Mouse (Mus musculus): ENCODE data around the gene Zfp189. TPM values are rescaled to one million over a fixed set of nuclear protein-coding genes. Genes with fewer than 3 reads are reported as not detected.

The Zfp189 gene
- total RNA-seq, 4 experiments from 2014 or later: 23.9 to 30.1 (median 28.7) TPM

DNA sequence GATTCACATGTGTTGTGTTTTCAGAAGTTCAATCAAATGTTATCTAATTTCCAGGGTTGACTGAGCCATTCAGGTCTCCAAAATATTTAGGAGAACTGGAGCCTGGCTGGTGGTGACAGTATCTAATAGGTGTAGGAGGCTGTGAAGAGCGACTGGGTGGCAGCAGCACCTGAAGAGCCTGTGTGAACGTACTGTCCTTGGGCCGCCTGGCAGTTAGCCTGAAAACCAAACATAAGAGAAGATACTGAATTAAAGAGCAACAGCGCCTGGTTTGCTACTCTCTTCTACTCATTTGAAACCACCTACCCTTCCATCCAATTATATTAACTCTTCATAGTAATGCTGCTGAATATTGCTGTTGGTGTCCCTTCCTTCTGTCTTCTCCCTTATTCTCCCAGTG lies 15.7 kb downstream of the Zfp189 start:
- DNase-seq (ENCODE audit: low spot score in 2 of 2): no peak

DNA sequence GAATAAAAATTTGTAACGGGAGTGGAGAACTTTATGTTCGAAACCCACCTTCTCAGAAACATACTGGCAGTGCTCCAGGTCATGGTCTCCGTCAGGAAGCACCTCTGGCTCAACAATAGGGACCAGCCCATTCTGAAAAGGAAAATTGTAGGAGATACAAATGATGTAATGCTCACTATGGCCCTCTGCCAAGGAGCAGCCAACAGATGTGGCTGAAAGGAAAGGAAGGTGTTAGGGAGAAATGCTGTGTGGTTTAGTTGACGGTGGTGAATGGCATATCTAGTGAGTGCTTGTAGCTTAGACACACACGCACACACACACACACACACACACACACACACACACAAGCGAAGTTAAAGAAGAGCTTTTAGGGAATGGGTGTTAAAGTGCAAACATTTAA lies 18.7 kb downstream of the Zfp189 start:
- no peak for DNase-seq (ENCODE audit: low spot score in 2 of 2)

DNA sequence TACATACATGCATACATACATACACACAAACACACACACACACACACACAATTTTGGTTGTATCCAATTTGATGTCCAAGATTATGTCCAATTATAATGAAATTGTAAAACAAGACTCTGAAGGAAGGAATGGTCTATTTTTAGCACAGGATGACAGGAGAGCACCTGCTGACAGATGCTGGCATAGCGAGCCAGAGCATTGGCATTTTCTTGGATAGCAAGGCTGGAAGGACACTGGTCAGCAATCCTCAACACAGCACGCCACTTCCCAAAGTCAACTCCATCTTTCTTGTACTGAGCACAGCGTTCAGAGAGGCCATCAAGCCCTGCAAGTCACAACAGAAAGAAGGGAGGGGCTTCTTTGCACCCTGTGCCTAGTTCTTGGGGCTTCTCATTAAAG lies 20.0 kb downstream of the Zfp189 start:
- DNase-seq (ENCODE audit: low spot score in 2 of 2): no peak

DNA sequence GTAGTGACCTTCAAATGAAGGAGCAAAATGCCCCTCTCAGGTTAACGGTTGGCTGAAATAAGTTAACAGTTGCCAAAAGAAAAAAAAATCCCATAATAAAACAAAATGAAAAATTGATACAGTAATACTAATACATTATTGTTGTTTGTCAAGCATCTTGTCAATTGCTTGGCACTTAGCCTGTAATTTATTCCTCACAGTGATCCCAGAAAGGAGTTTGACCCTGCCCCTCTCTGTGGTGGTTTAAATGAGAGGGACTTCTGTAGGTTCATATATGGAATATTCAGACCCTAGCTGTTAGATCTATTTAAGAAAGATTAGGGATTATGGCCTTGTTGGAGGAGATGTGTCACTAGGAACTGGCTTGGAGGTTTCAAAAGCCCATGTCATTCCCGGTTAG lies 25.1 kb downstream of the Zfp189 start:
- DNase-seq (ENCODE audit: low spot score in 2 of 2): no peak

DNA sequence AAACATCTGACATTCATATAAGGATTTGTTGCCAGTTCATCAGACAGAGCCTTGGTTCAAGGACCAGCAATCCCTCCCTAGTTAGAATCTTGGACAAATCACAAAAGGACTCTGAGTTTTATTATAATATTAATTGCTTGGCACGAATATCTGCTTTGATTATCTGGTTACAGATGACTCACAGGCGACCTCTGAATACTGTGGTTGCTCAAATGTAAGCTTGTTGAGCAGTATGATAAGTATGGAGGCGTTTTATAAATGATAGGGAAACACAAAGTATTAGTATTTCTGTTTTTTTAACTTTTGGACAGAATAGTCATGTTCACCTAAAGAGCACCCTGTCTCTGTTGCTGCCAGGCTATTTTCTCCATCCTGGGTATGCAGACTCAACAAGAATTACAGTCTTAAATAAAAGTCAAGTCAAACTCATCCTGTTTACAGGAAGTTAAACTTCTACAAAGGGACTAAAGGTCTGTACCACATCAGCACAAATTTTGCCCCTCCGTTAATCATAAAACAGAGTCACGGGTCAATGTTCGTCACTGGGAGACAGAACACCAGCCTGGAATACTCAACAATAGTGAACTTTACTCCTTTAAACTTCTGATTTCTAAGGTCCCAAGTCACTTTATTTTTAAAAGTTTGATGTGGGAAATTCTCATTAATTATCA lies 26.0 kb downstream of the Zfp189 start:
- no peak for DNase-seq (ENCODE audit: low spot score in 2 of 2)

DNA sequence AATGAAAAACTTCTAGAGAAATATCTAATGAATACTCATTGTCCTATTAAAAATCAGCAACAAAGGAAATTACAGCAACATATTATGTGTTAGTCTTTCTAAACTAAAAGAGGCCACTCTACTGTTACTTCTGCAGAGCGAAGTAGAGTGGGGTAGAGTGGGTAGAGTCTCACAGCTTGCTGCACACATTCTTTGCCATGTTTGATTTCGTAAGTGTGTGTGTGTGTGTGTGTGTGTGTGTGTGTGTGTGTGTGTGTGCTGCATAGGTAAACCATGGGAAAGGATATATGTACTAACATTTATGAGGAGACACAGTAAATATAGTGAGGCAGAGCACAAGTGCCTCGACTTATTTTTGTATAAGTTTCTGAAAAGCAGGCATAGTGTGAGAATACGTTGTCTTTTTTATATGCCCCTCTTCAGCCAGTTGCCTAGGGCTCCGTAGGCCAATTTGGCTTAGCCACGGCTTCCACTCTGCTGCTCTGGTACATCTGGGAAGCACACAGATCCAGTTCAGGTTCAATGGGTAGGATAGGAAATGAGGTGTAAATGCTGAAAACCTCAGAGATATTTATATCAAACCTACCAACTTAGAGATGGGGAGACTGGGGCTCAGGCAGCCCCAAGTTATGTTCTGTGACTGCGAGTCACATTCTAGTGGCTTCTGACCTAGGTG lies 26.7 kb downstream of the Zfp189 start:
- DNase-seq (ENCODE audit: low spot score in 2 of 2): no peak

DNA sequence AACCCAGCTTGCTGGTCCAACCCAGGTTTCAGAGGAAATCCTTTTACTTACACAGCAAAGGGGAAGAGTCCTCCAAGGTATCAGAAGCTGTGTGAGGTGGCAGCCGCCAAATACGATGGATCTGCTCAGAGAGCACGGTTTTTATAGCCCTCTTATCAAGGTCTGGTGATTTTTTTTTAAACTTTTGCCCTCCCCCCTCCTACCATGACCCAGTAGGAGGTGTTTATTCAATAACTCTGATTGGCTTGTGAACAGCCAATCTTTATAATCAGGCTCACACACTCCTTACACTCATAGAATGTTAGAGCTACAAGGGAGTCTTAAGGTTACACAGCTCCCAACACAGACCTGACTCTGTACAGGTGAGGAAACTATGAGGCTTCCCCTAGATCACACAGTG lies 28.4 kb downstream of the Zfp189 start, which contains the start of gene Aldob:
TSS of gene Aldob (minus strand) at position 164 of the 400 bp plus-strand sequence.
- no peak for DNase-seq (ENCODE audit: low spot score in 2 of 2)

DNA sequence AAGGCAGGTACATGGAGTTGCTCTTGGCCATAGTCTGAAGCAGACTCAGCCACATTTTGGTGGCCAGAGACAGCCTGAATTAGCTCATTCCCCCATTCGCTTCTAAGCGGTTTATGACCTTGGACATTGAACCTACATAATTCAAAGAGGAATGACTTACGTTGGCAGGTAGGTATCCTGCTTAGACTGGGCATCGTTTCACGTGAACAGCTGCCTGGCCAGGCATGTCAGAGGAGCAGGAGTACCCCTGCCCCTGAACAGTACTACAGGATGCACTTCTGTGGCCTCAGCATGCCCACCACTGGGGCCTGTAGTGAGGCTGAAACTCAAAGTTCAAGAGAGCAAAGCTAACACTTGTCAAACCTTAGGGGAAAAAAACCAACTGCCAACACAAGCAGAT lies 32.4 kb downstream of the Zfp189 start:
- DNase-seq (ENCODE audit: low spot score in 2 of 2): no peak

DNA sequence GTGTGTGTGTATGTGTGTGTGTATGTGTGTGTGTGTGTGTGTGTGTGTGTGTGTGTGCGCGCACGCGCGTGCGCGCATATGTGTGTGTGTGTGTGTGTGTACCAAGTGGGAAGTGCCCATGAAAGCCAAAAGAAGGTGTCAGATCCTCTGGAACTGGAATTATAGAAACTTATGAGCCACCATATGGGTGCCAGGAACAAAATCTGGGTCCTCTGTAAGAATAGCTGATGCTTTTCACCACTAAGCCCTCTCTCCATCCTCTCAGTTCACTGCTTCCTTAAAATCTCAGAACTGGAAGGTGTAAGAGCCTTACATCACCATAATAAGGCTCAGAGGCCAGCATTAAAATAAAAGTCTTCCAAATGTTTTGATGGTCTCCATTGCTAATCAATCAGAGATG lies 36.4 kb downstream of the Zfp189 start:
- no peak for DNase-seq (ENCODE audit: low spot score in 2 of 2)

DNA sequence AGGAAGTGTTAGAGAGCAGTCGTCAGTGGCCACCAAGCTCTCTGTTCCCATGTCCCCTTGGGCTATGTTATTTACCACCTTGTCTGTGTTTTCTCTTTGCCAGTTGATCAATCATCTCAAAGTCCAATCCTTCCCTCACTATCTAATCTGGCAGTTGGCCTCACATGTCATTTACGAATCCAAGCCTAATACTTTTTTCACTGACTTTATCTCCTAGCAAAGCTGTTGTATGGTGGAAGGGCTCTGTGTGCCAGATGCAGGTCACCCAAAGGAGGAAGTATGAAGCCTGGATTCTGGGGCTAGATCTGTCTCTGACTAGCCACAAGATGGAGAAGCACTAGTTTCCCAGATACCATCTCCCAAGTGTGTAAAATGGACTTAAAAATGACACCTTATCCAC lies 37.2 kb downstream of the Zfp189 start:
- DNase-seq (ENCODE audit: low spot score in 2 of 2): no peak

DNA sequence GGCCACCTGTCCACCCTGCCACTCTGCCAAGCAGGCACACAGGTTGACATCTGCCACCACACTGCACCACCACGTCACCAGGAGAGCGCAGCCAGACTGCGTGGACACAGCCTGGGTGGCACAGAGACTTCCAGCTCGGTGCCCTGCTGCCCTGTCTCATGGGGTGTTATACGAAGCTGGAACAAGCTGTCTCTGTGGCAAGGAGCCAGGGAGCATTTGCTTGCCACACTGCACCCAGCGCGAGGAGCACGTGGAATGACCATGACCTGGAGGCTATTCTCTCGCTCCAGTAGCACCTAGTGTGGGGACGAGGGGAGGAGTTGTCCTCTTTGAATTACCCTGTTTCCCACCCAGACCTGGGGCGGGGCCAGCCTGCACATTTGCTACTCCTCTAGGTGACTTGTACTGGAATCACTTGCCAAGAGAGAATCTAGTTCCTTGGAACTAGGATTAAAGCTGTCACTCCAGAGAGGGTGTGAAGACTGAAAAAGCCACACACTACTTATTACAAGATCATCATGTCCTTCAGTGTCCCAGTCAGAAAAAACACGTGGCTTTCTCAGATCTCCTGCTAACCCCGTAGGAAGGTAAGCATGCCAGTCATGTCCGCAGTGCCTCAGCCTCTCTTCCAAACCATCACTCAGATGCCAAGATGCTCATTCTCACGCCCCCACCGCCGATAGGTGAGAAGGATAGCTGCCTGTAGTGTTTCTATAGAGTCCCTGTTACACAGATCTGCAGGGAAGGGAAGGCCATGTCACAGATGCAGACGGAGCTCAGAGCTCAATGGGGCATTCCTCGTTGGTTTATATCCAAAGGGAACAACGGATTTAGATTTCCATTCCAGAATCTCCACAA lies 39.2 kb downstream of the Zfp189 start:
- DNase-seq (ENCODE audit: low spot score in 2 of 2): peak; percentile 34 to 35

DNA sequence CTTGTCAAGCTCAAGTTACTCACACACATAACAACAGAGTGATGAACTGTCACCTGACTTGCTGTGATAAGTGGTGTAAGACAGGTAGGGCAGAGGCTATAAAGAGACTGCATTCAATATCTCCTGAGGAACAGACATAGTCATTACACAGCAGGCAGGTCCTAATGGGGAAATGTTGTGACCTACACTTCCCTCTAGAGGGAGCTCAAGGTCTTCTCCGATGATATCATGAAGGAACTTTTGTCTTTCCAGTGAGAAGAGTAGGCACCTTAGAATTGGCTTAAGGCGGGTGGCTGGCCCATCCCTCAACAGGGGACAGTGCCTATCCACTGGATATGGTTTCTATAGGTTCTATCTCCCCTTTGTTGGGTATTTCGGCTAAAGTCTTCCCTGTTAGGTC lies 46.6 kb downstream of the Zfp189 start:
- peak; percentile 50 to 74 for DNase-seq (ENCODE audit: low spot score in 2 of 2)

DNA sequence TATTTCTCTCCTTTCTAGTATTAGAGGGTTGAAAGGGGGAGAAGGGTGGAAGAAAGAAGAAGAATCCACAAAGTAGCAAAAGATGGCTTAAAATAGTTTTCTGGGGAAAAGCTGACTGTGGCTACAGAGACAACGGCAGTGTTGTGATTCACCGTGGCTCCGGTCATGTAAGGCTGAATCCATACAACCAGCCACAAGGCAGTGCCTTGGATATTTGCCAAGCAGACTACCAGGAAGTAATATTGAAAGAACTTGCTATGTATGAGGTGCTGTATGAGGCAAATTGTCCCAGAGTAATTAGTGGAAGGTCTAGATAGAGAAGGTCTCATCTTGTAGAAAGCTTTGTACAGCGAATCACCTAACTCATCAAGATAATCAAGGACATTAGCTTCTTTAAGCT lies 51.2 kb downstream of the Zfp189 start:
- no peak for DNase-seq (ENCODE audit: low spot score in 2 of 2)

Other genes with a start within 250 kb of the Zfp189 start
- under 1 TPM in 2 of 4 experiments, not detected in 2; 0.25 to 0.27 TPM for gene Acnat2, start 113.0 kb upstream of the Zfp189 start, total RNA-seq (2022)
- gene Acnat1, start 47.3 kb upstream of the Zfp189 start, total RNA-seq (2022): not detected
- under 1 TPM; 0.20 to 0.54 (median 0.26) TPM for gene Baat, start 14.6 kb upstream of the Zfp189 start, total RNA-seq (2022)
- 10 to 100 TPM; 29.3 to 35.0 (median 32.1) TPM for gene Mrpl50, start 83 bp upstream of the Zfp189 start, total RNA-seq (2022)
- gene Aldob, start 28.4 kb downstream of the Zfp189 start, total RNA-seq (2022): 1 to 10 TPM; 2.3 to 4.1 (median 2.6) TPM
- 10 to 100 TPM; 68.9 to 76.0 (median 69.6) TPM for gene Tmem246, start 76.7 kb downstream of the Zfp189 start, total RNA-seq (2022)
- gene Rnf20, start 110.8 kb downstream of the Zfp189 start, total RNA-seq (2022): 10 to 100 TPM; 69.0 to 90.0 (median 83.4) TPM
- 1 to 10 TPM in 1 of 4 experiments, under 1 TPM in 3; 0.58 to 1.2 (median 0.70) TPM for gene Ppp3r2, start 160.8 kb downstream of the Zfp189 start, total RNA-seq (2022)

All from layer of hippocampus, adult 8-10 months (tissue).